Mouse (Mus musculus) embryo, embryonic 11.5 days (tissue): ENCODE data around the gene Bcl2a1c.
"Not testable (repeated sequence)": the region's sequence is repeated elsewhere in the genome, so short reads cannot be mapped to it uniquely, and the experiment has no call there.

Experiments used
- DNase-seq: peaks from one replicate; pipeline ENCODE4 v3.0.0-alpha.2; 2012; ENCODE audit warnings: low read depth, low spot score

Gene Bcl2a1c

DNA sequence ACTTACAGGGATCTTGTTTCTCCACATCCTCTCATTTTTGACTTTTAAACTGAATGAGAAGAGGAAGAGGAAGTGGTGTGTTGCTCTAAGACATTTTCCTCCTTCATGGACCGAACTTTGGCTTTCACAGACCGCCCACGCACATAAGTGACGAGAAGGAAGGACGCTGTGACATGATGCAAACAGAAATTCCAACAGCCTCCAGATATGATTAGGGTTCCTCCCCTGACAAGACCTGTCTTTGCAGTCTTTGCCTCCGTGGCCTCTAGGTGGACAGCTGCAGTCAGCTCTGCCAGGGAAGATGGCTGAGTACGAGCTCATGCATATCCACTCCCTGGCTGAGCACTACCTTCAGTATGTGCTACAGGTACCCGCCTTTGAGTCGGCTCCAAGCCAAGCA, at the start of gene Bcl2a1c:
Gene Bcl2a1c, plus strand, starts transcription at position 281 of the 400 bp plus-strand sequence.
- not testable (repeated sequence) for DNase-seq

GRCm38 (mm10) chr9:114305957-114306356, 24.0 kb upstream of the Bcl2a1c start:
- not testable (repeated sequence) for DNase-seq

- DNase-seq, result not testable (repeated sequence)
Measured at GRCm38 (mm10) chr9:114311752-114312151, 18.2 kb upstream of the Bcl2a1c start.

GRCm38 (mm10) chr9:114318021-114318420, 11.9 kb upstream of the Bcl2a1c start:
- DNase-seq, result peak; percentile 39

- DNase-seq, result no peak
Measured at GRCm38 (mm10) chr9:114326011-114326748, 3.8 kb upstream of the Bcl2a1c start.

DNA sequence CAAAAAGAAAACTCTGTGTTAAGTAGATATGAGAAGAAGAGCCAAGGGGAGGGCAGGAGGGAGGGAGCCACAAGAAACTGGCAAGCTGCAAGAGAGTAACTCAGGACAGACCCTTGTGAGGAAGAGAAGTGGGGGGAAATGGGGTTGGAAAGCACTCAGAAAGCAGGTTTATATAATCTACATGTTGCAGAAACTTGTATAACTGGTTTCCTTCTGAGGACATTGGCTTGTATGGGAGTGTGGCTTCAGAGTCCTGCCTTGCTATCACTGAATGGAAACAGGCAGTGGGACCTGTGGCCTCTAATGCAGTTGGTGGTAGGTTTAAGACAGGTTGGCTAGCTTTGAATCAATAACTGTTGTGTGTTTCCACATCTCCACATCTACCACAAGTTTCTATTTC, 1.6 kb upstream of the Bcl2a1c start:
- DNase-seq, result not testable (repeated sequence)

DNA sequence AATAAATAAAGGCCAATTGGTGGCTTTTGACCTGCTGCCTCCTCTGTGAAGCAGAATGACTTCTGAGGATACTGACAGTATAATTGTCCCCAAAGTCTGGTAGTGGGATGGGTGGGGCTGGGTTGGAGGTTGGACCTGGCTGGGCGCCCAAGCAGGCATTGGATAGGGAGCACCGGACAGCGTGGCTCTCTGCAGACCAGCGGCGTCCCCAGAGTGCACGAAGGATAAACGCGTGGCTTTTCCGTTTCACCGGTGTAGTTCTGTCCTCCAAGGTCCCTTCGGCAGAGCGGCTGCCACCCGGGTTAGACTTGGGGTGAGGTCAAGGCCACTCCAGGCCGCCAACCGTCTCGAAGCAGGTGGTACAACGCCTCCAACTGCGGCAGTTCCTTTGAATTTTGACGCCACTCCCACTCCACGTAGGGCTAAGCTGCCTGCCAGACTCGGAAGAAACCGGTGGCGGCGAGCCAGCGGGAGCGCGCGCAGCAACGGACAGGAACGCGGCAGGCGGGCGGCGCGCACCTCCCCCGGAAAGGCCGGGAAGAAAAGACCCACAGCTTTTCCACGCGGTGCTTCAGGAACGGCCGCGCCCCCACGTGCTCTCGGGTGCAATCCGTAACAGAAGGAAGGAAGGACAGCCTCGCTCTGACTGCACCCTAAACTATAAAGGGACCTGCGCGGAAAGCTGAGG, 38.0 kb downstream of the Bcl2a1c start:
- DNase-seq, result peak; percentile 42

DNA sequence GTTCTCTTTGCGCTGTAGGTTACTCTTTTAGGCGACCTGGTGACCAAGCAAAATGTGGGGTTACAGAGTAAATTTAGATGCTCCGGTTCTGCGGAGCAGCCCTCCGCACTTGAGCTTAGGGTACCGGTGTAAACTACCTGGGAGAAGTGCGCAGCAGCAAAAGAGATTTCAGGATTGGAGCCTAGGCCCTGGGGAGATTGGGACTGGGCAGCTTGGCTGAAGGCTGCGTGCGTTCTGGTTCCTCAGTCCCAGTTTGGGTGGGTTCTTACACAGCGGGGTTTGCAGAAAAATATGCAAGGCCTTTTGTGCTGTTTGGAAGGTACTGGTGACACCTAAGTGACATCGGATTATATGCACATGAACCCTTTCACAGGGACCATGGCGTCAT, 38.5 kb downstream of the Bcl2a1c start:
- DNase-seq, result no peak

DNA sequence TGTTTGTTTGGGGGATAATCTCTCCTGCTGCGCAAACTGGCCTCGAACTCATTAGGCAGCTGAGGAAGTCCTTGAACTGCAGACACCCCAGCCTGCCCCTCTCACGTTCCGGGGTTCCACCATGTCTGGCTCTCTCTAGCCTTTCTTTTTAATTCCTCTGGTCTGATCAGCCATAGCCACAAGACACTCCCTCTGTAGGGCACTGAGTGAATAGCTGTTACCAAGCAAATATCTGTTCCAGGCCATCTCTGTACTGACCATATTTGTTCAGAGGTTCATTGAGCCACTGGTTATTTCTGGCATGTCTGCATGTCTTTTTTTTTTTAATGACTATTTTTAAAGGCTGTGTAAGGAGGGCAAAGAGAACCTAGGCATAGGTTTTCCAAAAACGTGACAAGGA, 39.5 kb downstream of the Bcl2a1c start:
- DNase-seq, result not testable (repeated sequence)

- DNase-seq, result not testable (repeated sequence)
Measured at GRCm38 (mm10) chr9:114371717-114372116, 41.8 kb downstream of the Bcl2a1c start.

DNA sequence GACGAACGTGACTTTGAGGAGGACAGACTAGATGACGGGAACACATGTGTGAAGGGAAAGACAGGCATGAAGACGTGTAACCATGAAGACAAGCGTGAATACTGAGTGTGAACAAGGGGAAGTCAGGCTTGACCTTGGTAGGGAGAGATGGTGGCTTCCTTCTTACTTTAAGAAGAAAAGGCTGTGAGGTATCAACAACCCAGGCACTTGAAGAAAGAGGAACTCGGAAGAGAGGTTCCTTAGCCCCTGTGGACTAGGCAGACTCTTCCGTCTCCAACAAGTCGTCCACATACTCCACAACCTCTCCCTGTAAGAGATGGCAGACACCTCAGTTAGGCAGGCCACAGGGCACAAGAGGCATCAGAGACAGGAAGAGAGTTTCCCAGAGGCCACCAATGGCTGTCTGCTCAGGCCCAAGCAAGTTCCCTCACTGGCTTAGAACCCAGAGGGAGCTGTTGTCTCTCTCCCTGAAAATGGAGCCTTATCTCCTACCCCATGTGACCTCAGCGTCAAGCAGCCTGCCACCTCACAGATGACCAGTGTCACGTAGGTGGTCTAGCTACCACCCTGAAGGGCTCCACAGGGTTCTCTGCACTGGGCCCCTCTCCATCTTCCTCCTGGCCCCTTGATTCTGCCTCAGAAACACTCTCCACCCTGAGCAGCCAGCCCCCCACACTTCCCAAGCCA, 45.5 kb downstream of the Bcl2a1c start:
- DNase-seq, result no peak

DNA sequence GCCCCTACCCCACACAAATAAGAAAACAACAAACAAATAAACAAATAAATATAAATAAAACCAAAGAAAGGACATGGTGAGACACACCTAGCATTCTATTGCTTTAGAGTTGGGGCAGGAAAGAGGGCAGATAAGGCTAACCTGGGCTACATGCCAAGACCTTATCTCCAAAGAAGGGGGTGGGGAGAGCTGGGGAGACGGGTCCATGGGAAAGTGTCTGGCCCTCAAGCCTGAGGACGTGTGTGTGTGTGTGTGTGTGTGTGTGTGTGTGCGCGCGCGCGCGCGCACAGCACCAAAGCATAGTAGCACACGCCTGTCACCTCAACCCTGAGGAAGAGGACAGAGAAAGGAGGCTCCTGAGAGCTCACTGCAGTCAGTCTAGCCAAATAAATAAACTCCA, 47.2 kb downstream of the Bcl2a1c start:
- DNase-seq, result no peak

GRCm38 (mm10) chr9:114379871-114380270, 49.9 kb downstream of the Bcl2a1c start:
- DNase-seq, result no peak
